24 mouse cellular contexts compared by ENCODE assay signal in the genomic region with DNA sequence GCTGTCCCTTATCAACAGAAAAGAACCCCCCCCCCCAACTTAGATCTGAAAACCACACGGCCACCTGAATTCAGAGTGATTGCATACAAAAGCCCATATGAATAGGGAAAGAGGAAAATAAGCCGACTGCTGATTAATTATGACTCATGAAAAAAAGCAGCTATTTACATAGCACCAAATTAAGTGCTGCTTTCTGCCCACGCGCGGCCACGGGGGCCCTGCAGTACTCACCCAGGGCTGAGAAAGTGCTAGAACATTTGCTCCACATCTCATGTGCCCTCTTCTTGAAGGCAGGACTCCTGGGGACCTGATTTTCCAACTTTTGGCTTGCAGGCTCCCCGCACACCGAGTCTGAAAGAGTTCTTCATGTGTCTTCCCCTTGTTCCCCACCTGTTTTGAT. TPM values are rescaled to one million over a fixed set of nuclear protein-coding genes. Genes with fewer than 3 reads are reported as not detected.
DNase-seq lines count a peak whose midpoint lies in the region; ATAC-seq and TF ChIP-seq lines count a peak whose summit lies in the region.
"Had no signal": no experiment of that assay in that cellular context is flagged by ENCODE, and none has a peak within 500 bp of the region (broad histone marks: within the 10 kb centered on the region; RNA-seq: fewer than 3 reads in every experiment).

No protein-coding gene starts in this region.

- WGBS in lung, postnatal 0 days: 55% methylated on average over 8 of the region's 8 CpGs
- 57% methylated on average over 8 of the region's 8 CpGs for WGBS in stomach, postnatal 0 days

- H3K27me3 ChIP-seq in lung, postnatal 0 days (replicated peaks; ENCODE audit: insufficient read depth, low read length): no peaks in the 10 kb centered on the region
- no peaks in the 10 kb centered on the region for H3K27me3 ChIP-seq in stomach, postnatal 0 days (ENCODE audit: control insufficient read depth, insufficient read depth, low read length)
- H3K27me3 ChIP-seq: forebrain, embryonic 13.5 days; hindbrain, embryonic 13.5 days; Patski had no signal

- no peaks in the 10 kb centered on the region for H3K4me1 ChIP-seq in lung, postnatal 0 days (ENCODE audit: insufficient read depth, low read depth, low read length)
- peaks cover 2% of the 10 kb centered on the region; the same call in 1 of the 2 replicates for H3K4me1 ChIP-seq in stomach, postnatal 0 days (replicated peaks; ENCODE audit: control insufficient read depth, insufficient read depth)
- H3K4me1 ChIP-seq: forebrain, embryonic 10.5 days; forebrain, embryonic 13.5 days; hindbrain, embryonic 13.5 days had no signal

- ATAC-seq in lung, postnatal 0 days: peak; percentile 33; the same call in 1 of the 2 replicates
- ATAC-seq in stomach, postnatal 0 days (ENCODE audit: low FRiP score, low TSS enrichment): 0 out of 2 replicates have a peak, but pooled peaks have one; percentile 17
- ATAC-seq: CD4-positive, CD25-positive, alpha-beta regulatory T cell, adult 4 months; forebrain, embryonic 13.5 days; forebrain, embryonic 16.5 days; hindbrain, embryonic 16.5 days; Patski had no signal

- TF ChIP-seq CTCF in lung, postnatal 0 days (IDR thresholded peaks at IDR 0.05): no peak
- no peak for TF ChIP-seq CTCF in stomach, postnatal 0 days (IDR thresholded peaks at IDR 0.05; ENCODE audit: low read depth)

- H3K4me2 ChIP-seq in lung, postnatal 0 days (replicated peaks; ENCODE audit: low read depth, low read length): no peak overlapping the region
- no peak overlapping the region for H3K4me2 ChIP-seq in stomach, postnatal 0 days (replicated peaks; ENCODE audit: low read depth)
- H3K4me2 ChIP-seq: forebrain, embryonic 13.5 days; heart, embryonic 11.5 days; hindbrain, embryonic 13.5 days had no signal

- no peak overlapping the region for H3K9ac ChIP-seq in lung, postnatal 0 days (replicated peaks; ENCODE audit: low read depth)
- no peak overlapping the region for H3K9ac ChIP-seq in stomach, postnatal 0 days (ENCODE audit: low read length)
- H3K9ac ChIP-seq: forebrain, embryonic 13.5 days; hindbrain, embryonic 13.5 days had no signal

- no peak overlapping the region for H3K4me3 ChIP-seq in lung, postnatal 0 days (ENCODE audit: low read depth, low read length)
- no peak overlapping the region for H3K4me3 ChIP-seq in stomach, postnatal 0 days (ENCODE audit: low read depth, low read length)
- H3K4me3 ChIP-seq: forebrain, embryonic 10.5 days; forebrain, embryonic 13.5 days; heart, adult 2 months; hindbrain, embryonic 13.5 days had no signal

- H3K36me3 ChIP-seq in lung, postnatal 0 days (ENCODE audit: insufficient read depth, low read length): no peaks in the 10 kb centered on the region
- no peaks in the 10 kb centered on the region for H3K36me3 ChIP-seq in stomach, postnatal 0 days (ENCODE audit: control insufficient read depth, insufficient read depth, low read length)
- H3K36me3 ChIP-seq: forebrain, embryonic 10.5 days; hindbrain, embryonic 13.5 days had no signal

- no peak for TF ChIP-seq EP300 in lung, postnatal 0 days (IDR thresholded peaks at IDR 0.05)
- no peak for TF ChIP-seq EP300 in stomach, postnatal 0 days (optimal IDR thresholded peaks at IDR 0.05)

- peak; percentile 40 for DNase-seq in lung, postnatal 0 days (ENCODE audit: low spot score)
- no peak for DNase-seq in lung, postnatal 14 days
- DNase-seq in 416B (ENCODE audit: low read depth): peak; percentile 19
- DNase-seq in Muller cell, postnatal 12 days (ENCODE audit: inconsistent ontology term): peak; percentile 54
- no peak for DNase-seq in stomach, postnatal 0 days (ENCODE audit: low spot score)
- no peak for DNase-seq in kidney, adult 8-10 months
- no peak for DNase-seq in spleen, postnatal 36 days (ENCODE audit: low spot score in 2 of 2)
- DNase-seq: adrenal gland, adult 2 months; adrenal gland, postnatal 25 days; cerebellum, adult 18-20 months; cerebellum, adult 9-10 months; cerebellum, postnatal 14 days; gastrocnemius, postnatal 10 days; gastrocnemius, postnatal 36 days; heart, adult 2 months had no signal

- H3K9me3 ChIP-seq in lung, postnatal 0 days (ENCODE audit: low read length): no peaks in the 10 kb centered on the region
- H3K9me3 ChIP-seq in stomach, postnatal 0 days (ENCODE audit: control insufficient read depth, low read length): no peaks in the 10 kb centered on the region
- H3K9me3 ChIP-seq: forebrain, embryonic 10.5 days; hindbrain, embryonic 13.5 days had no signal

- H3K27ac ChIP-seq in lung, postnatal 0 days (ENCODE audit: low read length): no peak overlapping the region
- no peak overlapping the region for H3K27ac ChIP-seq in stomach, postnatal 0 days (replicated peaks)
- H3K27ac ChIP-seq: forebrain, embryonic 10.5 days; forebrain, embryonic 13.5 days; heart, adult 2 months; hindbrain, embryonic 13.5 days had no signal

RNA-seq across cellular contexts. Expression of gene 2010300C02Rik, which starts 10.1 kb away (rescaled TPM):
- 9.2 TPM in 2 replicates for polyA plus RNA-seq in lung, postnatal 0 days (2015; fragmentation: Nextera tagmentation; extraction: Ambion mirVana)
- 7.5 and 8.5 TPM in 2 replicates for polyA plus RNA-seq in stomach, postnatal 0 days (2015; fragmentation: Nextera tagmentation; extraction: Ambion mirVana)
- polyA plus RNA-seq: C2C12 had no signal

Comparison
In these comparisons a context has a peak if more than half of its experiments do, and no peak if none do; other contexts are left out.
1. DNase-seq: peak in lung, postnatal 0 days (single experiment), 416B (single experiment) and Muller cell, postnatal 12 days (single experiment); none in lung, postnatal 14 days (single experiment), stomach, postnatal 0 days (single experiment), kidney, adult 8-10 months (0 of 2) and spleen, postnatal 36 days (0 of 2).